Mouse (Mus musculus): ENCODE data around the gene Mob1a. TPM values are rescaled to one million over a fixed set of nuclear protein-coding genes. Genes with fewer than 3 reads are reported as not detected.

Mob1a gene
- polyA plus RNA-seq, 1 experiment from 2014 or later: 50.7 TPM

- no peak for DNase-seq (ENCODE audit: low spot score)
- H3K4me1 ChIP-seq: 0 out of 2 replicates have a peak, but pooled peaks cover 7% of the 10 kb centered on the region
- 81% methylated on average over 3 of the region's 3 CpGs for WGBS
- no peak overlapping the region for H3K4me3 ChIP-seq
- H3K9me3 ChIP-seq: no peaks in the 10 kb centered on the region
- H3K27me3 ChIP-seq (ENCODE audit: insufficient read depth, poor library complexity, severe bottlenecking): no peaks in the 10 kb centered on the region
- H3K27ac ChIP-seq: no peak overlapping the region
- H3K36me3 ChIP-seq: peaks cover 97% of the 10 kb centered on the region
These were observed 45.5 kb downstream of the Mob1a start for GRCm38 (mm10) chr6:83371350-83371749.

GRCm38 (mm10) chr6:83373704-83374300 is 48.0 kb downstream of the Mob1a start:
- Histone ChIP-seq H3K4me1 (0 out of 2 replicates have a peak, but pooled peaks cover 7% of the 10 kb centered on the region), H3K27ac (no peak overlapping the region), H3K27me3 (ENCODE audit: insufficient read depth, poor library complexity, severe bottlenecking) (no peaks in the 10 kb centered on the region), H3K36me3 (peaks cover 99% of the 10 kb centered on the region), H3K4me3 (no peak overlapping the region), H3K9me3 (no peaks in the 10 kb centered on the region)
- 79% methylated on average over 9 of the region's 9 CpGs for WGBS
- no peak for DNase-seq (ENCODE audit: low spot score)

GRCm38 (mm10) chr6:83381510-83382491 is 56.0 kb downstream of the Mob1a start:
- no peak overlapping the region for H3K27ac ChIP-seq
- H3K9me3 ChIP-seq: no peaks in the 10 kb centered on the region
- H3K36me3 ChIP-seq: peaks cover 86% of the 10 kb centered on the region
- DNase-seq (ENCODE audit: low spot score): peak; percentile 87
- no peaks in the 10 kb centered on the region for H3K27me3 ChIP-seq (ENCODE audit: insufficient read depth, poor library complexity, severe bottlenecking)
- 0 out of 2 replicates have a peak, but pooled peaks cover 4% of the 10 kb centered on the region for H3K4me1 ChIP-seq
- H3K4me3 ChIP-seq: no peak overlapping the region
- WGBS: 69% methylated on average over 10 of the region's 10 CpGs

GRCm38 (mm10) chr6:83385569-83386090 is 59.8 kb downstream of the Mob1a start:
- Histone ChIP-seq H3K9me3 (no peaks in the 10 kb centered on the region), H3K4me1 (0 out of 2 replicates have a peak, but pooled peaks cover 4% of the 10 kb centered on the region), H3K4me3 (no peak overlapping the region), H3K27ac (no peak overlapping the region), H3K27me3 (ENCODE audit: insufficient read depth, poor library complexity, severe bottlenecking) (no peaks in the 10 kb centered on the region), H3K36me3 (peaks cover 55% of the 10 kb centered on the region)
- 91% methylated on average over 9 of the region's 9 CpGs for WGBS
- no peak for DNase-seq (ENCODE audit: low spot score)

GRCm38 (mm10) chr6:83392166-83392780 is 66.5 kb downstream of the Mob1a start:
- no peaks in the 10 kb centered on the region for H3K9me3 ChIP-seq
- H3K27ac ChIP-seq: no peak overlapping the region
- no peak for DNase-seq (ENCODE audit: low spot score)
- H3K4me3 ChIP-seq: no peak overlapping the region
- 91% methylated on average over 8 of the region's 8 CpGs for WGBS
- peaks cover 58% of the 10 kb centered on the region for H3K36me3 ChIP-seq
- no peaks in the 10 kb centered on the region for H3K27me3 ChIP-seq (ENCODE audit: insufficient read depth, poor library complexity, severe bottlenecking)
- no peaks in the 10 kb centered on the region for H3K4me1 ChIP-seq

Other genes with a start within 250 kb of the Mob1a start
- 16.7 and 24.4 TPM in 2 replicates for gene Pcgf1, start 248.1 kb upstream of the Mob1a start, polyA plus RNA-seq (2016; fragmentation: Nextera tagmentation; extraction: Ambion mirVana)
- 0.55 TPM in 1 of 2 replicates, not detected in the other for gene Lbx2, start 239.6 kb upstream of the Mob1a start, polyA plus RNA-seq (2016; fragmentation: Nextera tagmentation; extraction: Ambion mirVana)
- 1.8 and 2.4 TPM in 2 replicates for gene Ccdc142, start 224.4 kb upstream of the Mob1a start, polyA plus RNA-seq (2016; fragmentation: Nextera tagmentation; extraction: Ambion mirVana)
- 1.4 and 2.0 TPM in 2 replicates for gene Gm42688, start 224.4 kb upstream of the Mob1a start, polyA plus RNA-seq (2016; fragmentation: Nextera tagmentation; extraction: Ambion mirVana)
- gene Mrpl53, start 217.0 kb upstream of the Mob1a start, polyA plus RNA-seq (2016; fragmentation: Nextera tagmentation; extraction: Ambion mirVana): 157 and 167 TPM in 2 replicates
- 24.5 and 42.5 TPM in 2 replicates for gene Mogs, start 210.5 kb upstream of the Mob1a start, polyA plus RNA-seq (2016; fragmentation: Nextera tagmentation; extraction: Ambion mirVana)
- gene Wbp1, start 204.5 kb upstream of the Mob1a start, polyA plus RNA-seq (2016; fragmentation: Nextera tagmentation; extraction: Ambion mirVana): 101 and 113 TPM in 2 replicates
- gene Ino80b, start 200.6 kb upstream of the Mob1a start, polyA plus RNA-seq (2016; fragmentation: Nextera tagmentation; extraction: Ambion mirVana): 11.4 and 16.1 TPM in 2 replicates
- gene Rtkn, start 190.6 kb upstream of the Mob1a start, polyA plus RNA-seq (2016; fragmentation: Nextera tagmentation; extraction: Ambion mirVana): 18.4 and 24.4 TPM in 2 replicates
- gene Wdr54, start 169.6 kb upstream of the Mob1a start, polyA plus RNA-seq (2016; fragmentation: Nextera tagmentation; extraction: Ambion mirVana): 6.9 and 7.3 TPM in 2 replicates
- gene 1700003E16Rik, start 169.6 kb upstream of the Mob1a start, polyA plus RNA-seq (2016; fragmentation: Nextera tagmentation; extraction: Ambion mirVana): 0.23 and 0.50 TPM in 2 replicates
- 83.2 and 93.0 TPM in 2 replicates for gene Dctn1, start 160.1 kb upstream of the Mob1a start, polyA plus RNA-seq (2016; fragmentation: Nextera tagmentation; extraction: Ambion mirVana)
- 0.57 and 0.68 TPM in 2 replicates for gene Slc4a5, start 106.2 kb upstream of the Mob1a start, polyA plus RNA-seq (2016; fragmentation: Nextera tagmentation; extraction: Ambion mirVana)
- 50.6 and 58.7 TPM in 2 replicates for gene Mthfd2, start 108 bp upstream of the Mob1a start, polyA plus RNA-seq (2016; fragmentation: Nextera tagmentation; extraction: Ambion mirVana)
- 238 and 283 TPM in 2 replicates for gene Bola3, start 23.1 kb downstream of the Mob1a start, polyA plus RNA-seq (2016; fragmentation: Nextera tagmentation; extraction: Ambion mirVana)
- gene Tet3, start 133.1 kb downstream of the Mob1a start, polyA plus RNA-seq (2016; fragmentation: Nextera tagmentation; extraction: Ambion mirVana): 29.8 and 31.3 TPM in 2 replicates
- 56.5 and 59.1 TPM in 2 replicates for gene Dguok, start 181.0 kb downstream of the Mob1a start, polyA plus RNA-seq (2016; fragmentation: Nextera tagmentation; extraction: Ambion mirVana)
- 1.7 and 7.0 TPM in 2 replicates for gene Actg2, start 210.2 kb downstream of the Mob1a start, polyA plus RNA-seq (2016; fragmentation: Nextera tagmentation; extraction: Ambion mirVana)
- 23.3 and 23.5 TPM in 2 replicates for gene Stambp, start 246.7 kb downstream of the Mob1a start, polyA plus RNA-seq (2016; fragmentation: Nextera tagmentation; extraction: Ambion mirVana)